Mouse (Mus musculus): ENCODE data around the gene Ddx47. TPM values are rescaled to one million over a fixed set of nuclear protein-coding genes. Genes with fewer than 3 reads are reported as not detected.

Gene Ddx47
- polyA plus RNA-seq, 3 experiments from 2014 or later = 133 to 189 (median 188) TPM

- no peak for ATAC-seq
Measured at GRCm38 (mm10) chr6:135070347-135070746, 58.9 kb downstream of the Ddx47 start.

Other genes starting within 250 kb of the Ddx47 start
- 1 to 10 TPM; 2.8 to 6.3 (median 5.1) TPM for gene Dusp16, start 219.0 kb upstream of the Ddx47 start, polyA plus RNA-seq (2017; shearing (Covaris generic))
- gene Crebl2, start 181.5 kb upstream of the Ddx47 start, polyA plus RNA-seq (2017; shearing (Covaris generic)) = 10 to 100 TPM; 20.4 to 46.1 (median 45.3) TPM
- gene Gpr19, start 113.0 kb upstream of the Ddx47 start, polyA plus RNA-seq (2017; shearing (Covaris generic)) = 1 to 10 TPM; 5.7 to 9.1 (median 6.8) TPM
- 10 to 100 TPM; 29.4 to 55.7 (median 51.9) TPM for gene Cdkn1b, start 91.2 kb upstream of the Ddx47 start, polyA plus RNA-seq (2017; shearing (Covaris generic))
- gene Apold1, start 29.9 kb upstream of the Ddx47 start, polyA plus RNA-seq (2017; shearing (Covaris generic)) = under 1 TPM in 2 of 3 experiments, not detected in 1; 0.09 to 0.33 TPM
- under 1 TPM; 0.28 to 0.73 (median 0.59) TPM for gene Gprc5a, start 54.0 kb downstream of the Ddx47 start, polyA plus RNA-seq (2017; shearing (Covaris generic))
- gene Gprc5d, start 106.7 kb downstream of the Ddx47 start, polyA plus RNA-seq (2017; shearing (Covaris generic)) = not detected
- 10 to 100 TPM; 21.9 to 30.2 (median 30.2) TPM for gene Fam234b, start 186.4 kb downstream of the Ddx47 start, polyA plus RNA-seq (2017; shearing (Covaris generic))
- gene Hebp1, start 186.4 kb downstream of the Ddx47 start, polyA plus RNA-seq (2017; shearing (Covaris generic)) = 1 to 10 TPM in 2 of 3 experiments, not detected in 1; 1.3 to 2.0 TPM
- not detected for gene Gsg1, start 242.7 kb downstream of the Ddx47 start, polyA plus RNA-seq (2017; shearing (Covaris generic))

Data from inflammation-experienced regulatory T-cells, adult 6 months (primary cell).